Mouse (Mus musculus): ENCODE results near the gene Limd1. TPM values are rescaled to one million over a fixed set of nuclear protein-coding genes. Genes with fewer than 3 reads are reported as not detected.
A peak's percentile ranks its signal among the peaks of the same experiment; 100 is the strongest.

Limd1 gene
- polyA plus RNA-seq, 1 experiment from 2014 or later: 21.5 TPM

DNA sequence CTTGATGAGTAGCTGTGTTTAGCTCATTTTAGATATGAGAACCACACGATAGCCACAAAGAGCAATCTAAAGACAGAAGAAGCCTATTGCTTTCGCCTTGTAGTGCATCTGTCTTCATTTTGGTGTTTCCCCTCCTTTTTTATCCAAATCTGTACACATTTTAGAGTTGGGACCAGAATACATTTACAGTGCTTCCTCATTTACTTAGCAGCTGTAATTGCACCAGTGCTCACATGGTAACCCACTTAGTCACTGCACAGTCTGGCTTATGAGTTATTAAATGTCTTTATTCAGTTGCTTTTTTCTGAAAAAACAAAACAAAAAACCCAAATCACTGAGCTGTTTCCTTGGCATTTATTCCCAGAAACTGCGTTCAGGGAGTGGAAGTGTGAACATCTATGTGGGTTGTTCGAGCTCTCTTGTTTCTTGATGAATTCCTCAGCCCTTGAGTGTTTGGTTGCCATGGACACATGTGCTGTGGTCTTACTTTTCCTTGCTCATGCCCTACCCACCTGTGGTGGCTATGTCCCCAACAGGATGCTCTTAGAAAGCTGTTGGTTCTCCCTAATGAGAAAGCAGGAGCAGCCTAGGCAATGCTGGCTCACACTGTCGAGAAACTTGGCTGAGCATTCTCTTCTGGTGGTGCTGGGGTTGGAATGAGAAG lies 24.8 kb downstream of the Limd1 start:
- no peak for ATAC-seq (ENCODE audit: low read depth)
- no peak for DNase-seq
- Histone ChIP-seq H3K9me3 (replicated peaks) (no peaks in the 10 kb centered on the region), H3K4me1 (replicated peaks) (peaks cover 9% of the 10 kb centered on the region; the same call in 1 of the 2 replicates), H3K27ac (0 out of 2 replicates have a peak overlapping the region, but pooled peaks have one; percentile 15), H3K36me3 (peaks cover 58% of the 10 kb centered on the region), H3K9ac (no peak overlapping the region), H3K4me2 (no peak overlapping the region), H3K4me3 (replicated peaks) (no peak overlapping the region), H3K27me3 (no peaks in the 10 kb centered on the region)
- 81% methylated on average over 5 of the region's 5 CpGs for WGBS (ENCODE audit: insufficient replicate concordance)

DNA sequence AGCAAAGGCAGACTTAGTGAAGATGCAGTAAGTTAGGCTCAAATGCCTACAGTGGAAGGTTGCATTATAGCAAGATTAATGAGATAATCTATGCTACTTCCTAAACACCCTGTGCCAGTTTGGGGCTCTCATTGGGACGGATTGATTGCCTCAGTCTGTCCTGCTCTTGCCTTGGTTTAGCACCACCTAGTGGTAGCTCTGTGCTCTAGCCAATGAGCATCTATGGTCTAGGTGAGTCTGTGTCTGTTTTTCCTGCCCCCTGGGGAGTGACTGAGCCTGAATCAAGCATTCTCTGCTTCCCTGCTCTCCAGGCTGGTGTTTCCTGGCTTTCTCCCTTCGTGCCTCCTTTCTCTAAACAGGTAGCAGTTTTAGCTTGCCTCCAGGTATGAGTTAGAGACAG lies 25.8 kb downstream of the Limd1 start:
- peak; percentile 86 for ATAC-seq (ENCODE audit: low read depth)
- Histone ChIP-seq H3K4me1 (replicated peaks) (0 out of 2 replicates have a peak, but pooled peaks cover 6% of the 10 kb centered on the region), H3K9me3 (replicated peaks) (no peaks in the 10 kb centered on the region), H3K27ac (no peak overlapping the region), H3K4me3 (replicated peaks) (no peak overlapping the region), H3K36me3 (peaks cover 58% of the 10 kb centered on the region), H3K27me3 (no peaks in the 10 kb centered on the region), H3K9ac (no peak overlapping the region), H3K4me2 (no peak overlapping the region)
- peak; percentile 46 for DNase-seq
- 11% methylated on average over 2 of the region's 2 CpGs for WGBS (ENCODE audit: insufficient replicate concordance)

DNA sequence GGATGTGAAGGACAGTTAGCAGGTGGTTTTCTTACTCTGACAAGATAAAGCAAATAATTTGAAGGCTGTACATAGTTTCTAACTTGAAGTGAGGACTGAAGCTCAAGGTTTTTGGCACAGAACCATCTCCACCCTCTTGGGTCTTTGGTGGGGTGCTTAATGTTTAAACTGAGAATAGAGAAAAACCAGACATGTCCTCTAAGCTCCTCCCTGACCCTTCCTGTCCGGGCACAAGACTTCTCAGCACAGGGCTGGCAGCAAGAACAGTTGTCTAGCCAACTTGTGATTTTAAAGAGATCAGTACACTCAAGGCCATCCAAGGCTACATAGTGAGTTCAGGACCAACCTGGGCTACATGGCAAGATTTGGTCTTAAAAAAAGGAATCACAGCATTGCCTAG lies 27.1 kb downstream of the Limd1 start:
- H3K9ac ChIP-seq: no peak overlapping the region
- no peak overlapping the region for H3K4me2 ChIP-seq
- no peak overlapping the region for H3K27ac ChIP-seq
- peaks cover 14% of the 10 kb centered on the region; the same call in 1 of the 2 replicates for H3K4me1 ChIP-seq (replicated peaks)
- WGBS (ENCODE audit: insufficient replicate concordance): 50% methylated on average over 1 of the region's 1 CpGs
- DNase-seq: no peak
- H3K36me3 ChIP-seq: peaks cover 59% of the 10 kb centered on the region
- H3K4me3 ChIP-seq (replicated peaks): no peak overlapping the region
- no peaks in the 10 kb centered on the region for H3K27me3 ChIP-seq
- no peaks in the 10 kb centered on the region for H3K9me3 ChIP-seq (replicated peaks)
- ATAC-seq (ENCODE audit: low read depth): no peak

DNA sequence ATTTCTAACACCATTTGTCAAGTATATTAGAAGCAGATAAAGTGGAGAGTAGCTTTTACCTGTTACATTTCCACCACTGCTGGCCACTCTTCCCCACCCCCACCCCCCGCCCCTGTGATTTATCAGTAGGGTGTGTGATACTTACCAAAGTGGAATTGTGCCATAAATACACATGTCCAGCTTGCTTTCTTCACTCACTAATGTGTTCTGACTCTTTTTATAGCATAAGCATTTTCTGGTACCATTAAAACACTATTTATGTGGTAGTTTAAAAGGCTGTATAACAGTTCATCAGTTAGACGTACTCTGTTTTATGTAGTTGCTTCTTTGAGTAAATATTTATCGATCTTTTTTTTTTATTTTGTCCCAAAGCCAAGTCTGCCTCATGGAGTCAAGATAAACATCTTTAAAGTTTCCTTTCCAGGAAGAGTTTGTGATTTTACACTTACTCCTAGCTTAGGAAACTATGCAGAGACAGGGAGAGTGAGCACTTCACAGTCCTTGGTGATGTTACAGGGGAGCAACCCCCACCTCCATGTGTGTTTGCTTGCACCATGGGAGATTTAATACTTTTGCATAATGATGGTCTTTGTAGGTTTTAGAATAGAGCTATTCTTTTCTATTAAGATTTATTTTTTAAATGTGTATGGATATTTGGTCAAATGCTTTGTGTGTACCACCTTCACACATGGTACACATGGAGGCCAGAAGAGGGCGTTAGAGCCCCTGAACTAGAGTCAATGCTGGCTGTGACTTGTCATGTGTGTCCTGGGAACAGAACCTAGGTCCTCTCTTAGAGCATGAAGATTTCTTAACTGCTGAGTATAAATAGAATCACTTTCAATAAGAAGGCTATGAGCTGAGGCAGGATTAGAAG lies 28.0 kb downstream of the Limd1 start:
- no peak overlapping the region for H3K9ac ChIP-seq
- H3K4me3 ChIP-seq (replicated peaks): no peak overlapping the region
- H3K36me3 ChIP-seq: peaks cover 59% of the 10 kb centered on the region
- H3K27ac ChIP-seq: no peak overlapping the region
- no peaks in the 10 kb centered on the region for H3K9me3 ChIP-seq (replicated peaks)
- peaks cover 16% of the 10 kb centered on the region; the same call in 1 of the 2 replicates for H3K4me1 ChIP-seq (replicated peaks)
- 72% methylated on average over 4 of the region's 4 CpGs for WGBS (ENCODE audit: insufficient replicate concordance)
- DNase-seq (no peak), ATAC-seq (ENCODE audit: low read depth) (no peak)
- H3K4me2 ChIP-seq: no peak overlapping the region
- no peaks in the 10 kb centered on the region for H3K27me3 ChIP-seq

DNA sequence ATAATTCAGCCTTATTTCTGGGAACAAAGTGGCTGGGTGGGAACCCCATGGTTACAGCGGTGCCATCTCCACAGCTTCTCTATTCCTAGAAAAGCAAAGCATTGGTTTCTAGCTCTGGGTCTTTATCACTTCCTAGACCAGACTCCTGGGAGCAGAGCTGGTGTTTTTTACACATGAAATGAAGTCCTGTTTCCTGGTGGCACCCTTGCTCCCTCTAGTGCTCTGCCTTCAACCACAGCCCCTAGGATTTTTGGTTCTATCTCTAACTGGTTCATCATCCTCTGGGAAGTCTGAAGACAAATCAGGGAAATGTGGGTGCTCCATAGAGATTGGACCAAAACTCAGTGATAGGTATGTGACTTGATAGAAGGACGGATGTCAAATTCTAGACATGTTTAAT lies 28.9 kb downstream of the Limd1 start:
- 65% methylated on average over 2 of the region's 2 CpGs for WGBS (ENCODE audit: insufficient replicate concordance)
- no peak overlapping the region for H3K9ac ChIP-seq
- ATAC-seq (ENCODE audit: low read depth): no peak
- no peaks in the 10 kb centered on the region for H3K27me3 ChIP-seq
- H3K4me3 ChIP-seq (replicated peaks): no peak overlapping the region
- no peak for DNase-seq
- H3K27ac ChIP-seq: no peak overlapping the region
- no peak overlapping the region for H3K4me2 ChIP-seq
- peaks cover 62% of the 10 kb centered on the region for H3K36me3 ChIP-seq
- peaks cover 16% of the 10 kb centered on the region; the same call in 1 of the 2 replicates for H3K4me1 ChIP-seq (replicated peaks)
- no peaks in the 10 kb centered on the region for H3K9me3 ChIP-seq (replicated peaks)

DNA sequence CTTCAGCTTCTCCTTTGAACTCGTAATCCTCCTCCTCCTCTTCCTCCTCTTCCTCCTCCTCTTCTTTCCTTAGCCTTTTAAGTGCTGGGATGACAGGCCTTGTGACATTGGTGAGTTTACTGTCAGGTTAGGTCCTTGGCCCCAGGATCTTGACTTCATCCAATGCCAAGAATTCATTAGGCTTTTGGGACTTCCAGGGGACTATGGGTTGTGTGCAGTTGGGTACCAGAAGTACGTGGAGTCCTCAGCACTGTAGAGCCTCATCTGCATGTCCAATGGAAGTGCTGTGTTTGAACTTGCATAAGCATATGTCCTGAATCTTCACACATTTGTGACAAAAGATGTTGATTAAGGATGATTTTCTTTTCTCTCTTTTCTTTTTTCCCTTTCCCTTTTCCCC lies 30.5 kb downstream of the Limd1 start:
- 79% methylated on average over 2 of the region's 2 CpGs for WGBS (ENCODE audit: insufficient replicate concordance)
- no peak overlapping the region for H3K27ac ChIP-seq
- DNase-seq: no peak
- peaks cover 16% of the 10 kb centered on the region; the same call in 1 of the 2 replicates for H3K4me1 ChIP-seq (replicated peaks)
- H3K27me3 ChIP-seq: no peaks in the 10 kb centered on the region
- H3K36me3 ChIP-seq: peaks cover 60% of the 10 kb centered on the region
- no peak for ATAC-seq (ENCODE audit: low read depth)
- H3K4me3 ChIP-seq (replicated peaks): no peak overlapping the region
- no peak overlapping the region for H3K9ac ChIP-seq
- no peak overlapping the region for H3K4me2 ChIP-seq
- no peaks in the 10 kb centered on the region for H3K9me3 ChIP-seq (replicated peaks)

DNA sequence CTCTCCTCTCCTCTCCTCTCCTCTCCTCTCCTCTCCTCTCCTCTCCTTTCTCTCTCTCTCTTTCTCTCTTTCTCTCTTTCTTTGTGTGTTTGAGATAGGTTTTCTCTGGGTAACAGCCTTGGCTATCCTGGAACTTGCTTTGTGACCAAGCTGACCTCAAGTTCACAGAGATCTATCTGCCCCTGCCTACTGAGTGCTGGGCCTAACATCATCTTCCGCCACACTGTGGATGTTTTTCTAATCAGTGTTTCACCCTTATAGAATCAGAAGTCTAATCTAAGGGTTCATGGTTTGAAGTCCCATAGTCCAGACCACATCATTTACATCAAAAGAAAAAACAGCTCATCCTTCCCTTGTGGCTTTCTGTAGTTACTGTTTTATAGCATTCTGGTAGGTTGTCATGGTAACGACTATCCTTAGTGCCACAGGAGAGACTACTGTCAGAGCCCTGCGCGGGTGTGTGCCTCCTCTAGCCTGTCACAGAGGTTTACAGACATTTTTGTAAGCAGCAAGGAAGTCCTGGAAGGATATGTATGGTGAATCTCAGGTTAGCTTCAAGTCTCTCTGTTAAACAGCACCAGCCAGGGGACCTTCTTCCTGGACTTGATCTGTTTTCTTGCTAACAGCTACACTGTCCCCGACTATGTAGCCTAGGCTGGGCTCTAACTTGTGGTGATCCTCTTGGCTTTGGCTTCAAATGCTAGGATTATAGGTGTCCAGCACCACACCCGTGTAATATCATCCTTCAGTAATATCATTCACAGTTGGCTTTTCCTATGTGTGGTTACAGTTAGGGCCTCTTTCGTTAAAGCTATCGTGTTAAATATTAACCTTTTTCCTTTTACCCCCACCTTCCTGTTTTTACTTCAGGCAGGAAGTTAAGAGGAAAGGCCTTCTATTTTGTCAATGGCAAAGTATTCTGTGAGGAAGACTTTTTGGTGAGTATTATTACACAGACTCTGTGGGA lies 31.4 kb downstream of the Limd1 start:
- 61% methylated on average over 8 of the region's 8 CpGs for WGBS (ENCODE audit: insufficient replicate concordance)
- H3K4me2 ChIP-seq: 0 out of 2 replicates have a peak overlapping the region, but pooled peaks have one; percentile 11
- H3K36me3 ChIP-seq: peaks cover 57% of the 10 kb centered on the region
- peaks cover 16% of the 10 kb centered on the region; the same call in 1 of the 2 replicates for H3K4me1 ChIP-seq (replicated peaks)
- H3K9me3 ChIP-seq (replicated peaks): no peaks in the 10 kb centered on the region
- no peak overlapping the region for H3K9ac ChIP-seq
- H3K27me3 ChIP-seq: no peaks in the 10 kb centered on the region
- no peak overlapping the region for H3K4me3 ChIP-seq (replicated peaks)
- DNase-seq: no peak
- peak; percentile 21; the same call in 1 of the 2 replicates for ATAC-seq (ENCODE audit: low read depth)
- peak overlapping the region; percentile 14; the same call in 1 of the 2 replicates for H3K27ac ChIP-seq

DNA sequence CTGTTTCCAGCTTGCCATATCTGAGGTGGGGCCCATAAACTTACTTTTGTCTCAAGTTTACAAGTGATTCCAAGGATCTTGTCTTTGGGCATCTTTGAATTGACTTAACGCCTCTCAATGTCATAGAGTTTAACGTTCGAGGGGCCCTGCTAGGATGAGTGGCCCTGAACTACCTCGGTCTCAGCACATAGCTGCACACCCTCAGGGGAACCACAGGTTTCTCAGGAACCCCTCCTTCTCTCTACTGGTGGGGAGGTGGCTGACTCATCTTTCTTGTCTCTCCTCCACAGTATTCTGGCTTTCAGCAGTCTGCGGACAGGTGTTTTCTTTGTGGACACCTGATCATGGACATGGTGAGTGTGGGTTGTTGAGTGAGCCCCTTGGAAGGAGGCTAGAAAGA lies 32.4 kb downstream of the Limd1 start:
- 89% methylated on average over 5 of the region's 5 CpGs for WGBS (ENCODE audit: insufficient replicate concordance)
- no peak overlapping the region for H3K27ac ChIP-seq
- no peak for ATAC-seq (ENCODE audit: low read depth)

DNA sequence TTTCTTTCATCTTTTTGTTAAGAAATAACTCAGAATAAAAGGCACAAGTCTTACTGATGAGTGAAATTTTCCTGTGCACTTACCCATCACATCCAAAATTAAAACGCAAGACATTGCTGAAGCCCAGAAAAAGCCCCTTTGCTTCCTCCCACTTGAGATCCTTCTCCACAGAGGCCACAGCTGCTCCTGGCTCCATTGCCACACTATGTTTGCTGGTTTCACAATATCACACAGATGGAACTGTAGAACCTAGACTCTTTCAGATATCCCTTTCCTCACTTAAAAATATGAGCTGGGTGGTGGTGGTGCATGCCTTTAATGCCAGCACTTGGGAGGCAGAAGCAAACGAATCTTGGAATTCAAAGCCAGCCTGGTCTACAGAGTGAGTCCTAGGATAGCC lies 34.0 kb downstream of the Limd1 start:
- Histone ChIP-seq H3K4me3 (replicated peaks) (no peak overlapping the region), H3K27me3 (no peaks in the 10 kb centered on the region), H3K4me2 (no peak overlapping the region), H3K36me3 (peaks cover 61% of the 10 kb centered on the region), H3K9ac (no peak overlapping the region), H3K4me1 (replicated peaks) (peaks cover 9% of the 10 kb centered on the region; the same call in 1 of the 2 replicates), H3K9me3 (replicated peaks) (no peaks in the 10 kb centered on the region), H3K27ac (no peak overlapping the region)
- ATAC-seq (ENCODE audit: low read depth) (no peak), DNase-seq (no peak)
- 73% methylated on average over 2 of the region's 2 CpGs for WGBS (ENCODE audit: insufficient replicate concordance)

More for the DNA sequence above, 32.4 kb downstream of the Limd1 start:
- Histone ChIP-seq H3K4me2 (0 out of 2 replicates have a peak overlapping the region, but pooled peaks have one; percentile 11), H3K4me1 (replicated peaks) (peaks cover 16% of the 10 kb centered on the region; the same call in 1 of the 2 replicates), H3K36me3 (peaks cover 51% of the 10 kb centered on the region), H3K9me3 (replicated peaks) (no peaks in the 10 kb centered on the region), H3K27me3 (no peaks in the 10 kb centered on the region), H3K9ac (no peak overlapping the region), H3K4me3 (replicated peaks) (no peak overlapping the region)
- DNase-seq: no peak

DNA sequence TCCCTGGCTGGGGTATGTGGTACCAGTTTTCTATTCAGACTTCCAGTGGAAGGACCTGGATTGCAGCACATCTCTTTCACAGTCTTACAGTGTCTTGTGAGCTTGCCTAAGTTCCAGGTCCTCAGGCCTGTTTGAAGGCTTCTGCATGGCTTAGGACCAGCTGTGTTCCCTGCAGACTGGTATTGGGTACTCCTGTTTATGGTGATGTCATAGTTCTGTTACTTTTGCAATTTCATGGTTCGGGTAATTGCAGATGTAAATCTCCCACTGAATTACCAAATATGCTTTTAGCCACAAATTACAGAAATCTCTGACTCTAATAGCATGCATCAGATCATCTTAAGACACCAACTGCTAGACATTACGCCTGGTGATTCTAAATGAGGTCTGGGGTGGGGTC lies 36.6 kb downstream of the Limd1 start:
- no peak overlapping the region for H3K4me3 ChIP-seq (replicated peaks)
- no peak for ATAC-seq (ENCODE audit: low read depth)
- no peak overlapping the region for H3K9ac ChIP-seq
- H3K4me2 ChIP-seq: no peak overlapping the region
- H3K36me3 ChIP-seq: peaks cover 84% of the 10 kb centered on the region
- H3K9me3 ChIP-seq (replicated peaks): no peaks in the 10 kb centered on the region
- H3K4me1 ChIP-seq (replicated peaks): peaks cover 9% of the 10 kb centered on the region
- DNase-seq: no peak
- 74% methylated on average over 2 of the region's 2 CpGs for WGBS (ENCODE audit: insufficient replicate concordance)
- H3K27me3 ChIP-seq: no peaks in the 10 kb centered on the region
- H3K27ac ChIP-seq: no peak overlapping the region
